26 mouse cellular contexts compared by ENCODE assay signal in genomic region chr6:98808046-98808445, GRCm38 (mm10).
DNase-seq lines count a peak whose midpoint lies in the region; ATAC-seq and TF ChIP-seq lines count a peak whose summit lies in the region.
"Had no signal": no experiment of that assay in that cellular context is flagged by ENCODE, and none has a peak within 500 bp of the region (broad histone marks: within the 10 kb centered on the region; RNA-seq: fewer than 3 reads in every experiment).

No protein-coding gene starts in this region.

- DNase-seq in T-cell, adult 2 months (ENCODE audit: low spot score), result peak; percentile 35
- peak; percentile 29 for DNase-seq in thymus, adult 2 months
- DNase-seq in thymus, postnatal 14 days, result peak; percentile 62
- DNase-seq in thymus, postnatal 4 days, result peak; percentile 47
- no peak for DNase-seq in left cerebral cortex, adult 9 months (ENCODE audit: low spot score in 2 of 2)
- DNase-seq in ovary, postnatal 10 days (ENCODE audit: low spot score), result no peak
- DNase-seq: adrenal gland, adult 8-10 months; adrenal gland, postnatal 36 days; cerebellum, adult 18-20 months; cerebellum, adult 9-10 months; cerebellum, postnatal 14 days; gastrocnemius, postnatal 14 days; heart, adult 18-20 months; heart, postnatal 10 days; heart, postnatal 36 days had no signal

- no peak for ATAC-seq in granulocyte monocyte progenitor cell, adult 5-6 weeks (replicated peaks; ENCODE audit: poor library complexity, severe bottlenecking)
- ATAC-seq: activated CD4-positive, CD25-positive, alpha-beta regulatory T cell, adult 4 months; forebrain, embryonic 13.5 days; forebrain, embryonic 16.5 days; hindbrain, postnatal 0 days; inflammation-experienced regulatory T-cells, adult 6 months had no signal

- no peak for TF ChIP-seq CTCF in thymus, adult 2 months (IDR thresholded peaks at IDR 0.05; ENCODE audit: borderline replicate concordance, control insufficient read depth, extremely low read depth, insufficient read depth, low read length, poor library complexity)

- no peak overlapping the region for H3K4me3 ChIP-seq in thymus, adult 2 months (ENCODE audit: control insufficient read depth, insufficient read depth, low read length)
- H3K4me3 ChIP-seq: forebrain, embryonic 10.5 days; forebrain, embryonic 13.5 days; heart, embryonic 12.5 days; heart, embryonic 15.5 days; hindbrain, embryonic 10.5 days had no signal

- peaks cover 3% of the 10 kb centered on the region for H3K4me1 ChIP-seq in thymus, adult 2 months (replicated peaks; ENCODE audit: control insufficient read depth, insufficient read depth, low read length)
- H3K4me1 ChIP-seq: forebrain, embryonic 13.5 days; heart, embryonic 12.5 days; heart, embryonic 15.5 days; hindbrain, embryonic 10.5 days had no signal

- no peak overlapping the region for H3K27ac ChIP-seq in thymus, adult 2 months (ENCODE audit: control insufficient read depth, insufficient read depth, low read length)
- H3K27ac ChIP-seq: forebrain, embryonic 10.5 days; forebrain, embryonic 13.5 days; heart, embryonic 15.5 days; hindbrain, embryonic 10.5 days; hindbrain, embryonic 14.5 days; hindbrain, postnatal 0 days had no signal

- no peaks in the 10 kb centered on the region for H3K36me3 ChIP-seq in thymus, adult 2 months (ENCODE audit: control insufficient read depth, insufficient read depth, low read length)
- H3K36me3 ChIP-seq: forebrain, embryonic 10.5 days; heart, embryonic 12.5 days; heart, embryonic 15.5 days; hindbrain, embryonic 10.5 days had no signal

- WGBS in thymus, adult 2 months, result 19% methylated on average over 1 of the region's 1 CpGs

- H3K27me3 ChIP-seq in thymus, adult 2 months (ENCODE audit: control insufficient read depth, insufficient read depth, low read length), result no peaks in the 10 kb centered on the region
- H3K27me3 ChIP-seq: forebrain, embryonic 13.5 days; heart, embryonic 12.5 days; heart, embryonic 15.5 days had no signal

- no peak for TF ChIP-seq POLR2A in thymus, adult 2 months (IDR thresholded peaks at IDR 0.05; ENCODE audit: control insufficient read depth, extremely low read depth, insufficient read depth, low read length, poor library complexity)

Comparison
In these comparisons a context has a peak if more than half of its experiments do, and no peak if none do; other contexts are left out.
1. DNase-seq: peak in T-cell, adult 2 months (single experiment), thymus, adult 2 months (single experiment), thymus, postnatal 14 days (single experiment) and thymus, postnatal 4 days (single experiment); none in left cerebral cortex, adult 9 months (0 of 2) and ovary, postnatal 10 days (single experiment).